Comparison of ENCODE assay signal across 12 mouse cellular contexts in genomic region chr12:55983565-55984351, GRCm38 (mm10).
DNase-seq lines count a peak whose midpoint lies in the region; ATAC-seq and TF ChIP-seq lines count a peak whose summit lies in the region.
"Had no signal": no experiment of that assay in that cellular context is flagged by ENCODE, and none has a peak within 500 bp of the region (broad histone marks: within the 10 kb centered on the region; RNA-seq: fewer than 3 reads in every experiment).

No protein-coding gene starts in this region.

- ATAC-seq in forebrain, embryonic 14.5 days = peak; percentile 92
- ATAC-seq in neural tube, embryonic 15.5 days (ENCODE audit: low FRiP score) = peak; percentile 65; the same call in 1 of the 2 replicates
- ATAC-seq: activated CD4-positive, CD25-positive, alpha-beta regulatory T cell, adult 4 months had no signal

- no peak overlapping the region for H3K4me3 ChIP-seq in layer of hippocampus, adult 2 months
- no peak overlapping the region for H3K4me3 ChIP-seq in forebrain, embryonic 14.5 days (ENCODE audit: low read depth, low read length)
- H3K4me3 ChIP-seq in neural tube, embryonic 15.5 days (replicated peaks) = no peak overlapping the region
- H3K4me3 ChIP-seq: limb, embryonic 15.5 days had no signal

- DNase-seq in layer of hippocampus, adult 2 months (ENCODE audit: low spot score in 2 of 2) = peak in 1 of 2 experiments; percentile 23
- no peak for DNase-seq in layer of hippocampus, adult 9-10 months (ENCODE audit: low spot score)
- peak; percentile 88 for DNase-seq in forebrain, embryonic 14.5 days (ENCODE audit: low spot score)
- DNase-seq in mesoderm, embryonic 11.5 days (ENCODE audit: low read depth, low spot score) = peak; percentile 39
- DNase-seq in cerebellum, adult 9-10 months = no peak
- DNase-seq in gastrocnemius, postnatal 14 days = no peak
- no peak for DNase-seq in spleen, postnatal 36 days (ENCODE audit: low spot score in 2 of 2)
- DNase-seq: kidney, adult 9 months; lung, embryonic 14.5 days had no signal

- peak overlapping the region; percentile 39 for H3K4me2 ChIP-seq in forebrain, embryonic 14.5 days (ENCODE audit: low read length)
- peak overlapping the region; percentile 32 for H3K4me2 ChIP-seq in neural tube, embryonic 15.5 days
- H3K4me2 ChIP-seq: limb, embryonic 15.5 days; lung, embryonic 14.5 days had no signal

- 0 out of 2 replicates have a peak, but pooled peaks cover 2% of the 10 kb centered on the region for H3K27me3 ChIP-seq in forebrain, embryonic 14.5 days (replicated peaks; ENCODE audit: control insufficient read depth, insufficient read depth, low read length)
- H3K27me3 ChIP-seq in neural tube, embryonic 15.5 days (replicated peaks) = no peaks in the 10 kb centered on the region
- H3K27me3 ChIP-seq: limb, embryonic 15.5 days had no signal

- no peak for TF ChIP-seq CTCF in layer of hippocampus, adult 2 months (conservative IDR thresholded peaks at IDR 0.05)

- no peak overlapping the region for H3K9ac ChIP-seq in forebrain, embryonic 14.5 days (ENCODE audit: low read length)
- no peak overlapping the region for H3K9ac ChIP-seq in neural tube, embryonic 15.5 days (replicated peaks)
- H3K9ac ChIP-seq: limb, embryonic 15.5 days; lung, embryonic 14.5 days had no signal

- no peaks in the 10 kb centered on the region for H3K9me3 ChIP-seq in forebrain, embryonic 14.5 days (replicated peaks; ENCODE audit: control insufficient read depth, low read length)
- H3K9me3 ChIP-seq in neural tube, embryonic 15.5 days (replicated peaks) = no peaks in the 10 kb centered on the region
- H3K9me3 ChIP-seq: limb, embryonic 15.5 days had no signal

- peaks cover 12% of the 10 kb centered on the region for H3K4me1 ChIP-seq in forebrain, embryonic 14.5 days (ENCODE audit: control insufficient read depth, insufficient read depth, low read length)
- peaks cover 11% of the 10 kb centered on the region; the same call in 1 of the 2 replicates for H3K4me1 ChIP-seq in neural tube, embryonic 15.5 days
- H3K4me1 ChIP-seq: limb, embryonic 15.5 days had no signal

- WGBS in forebrain, embryonic 14.5 days = 6% methylated on average over 11 of the region's 11 CpGs
- WGBS in neural tube, embryonic 15.5 days = 21% methylated on average over 11 of the region's 11 CpGs

- intact Hi-C loops in gastrocnemius, postnatal 14 days (cut with DNase I; ENCODE audit: low total_unique reads) = no loop called here

- H3K27ac ChIP-seq in layer of hippocampus, adult 2 months = 0 out of 2 replicates have a peak overlapping the region, but pooled peaks have one; percentile 3
- peak overlapping the region; percentile 48; the same call in 1 of the 2 replicates for H3K27ac ChIP-seq in forebrain, embryonic 14.5 days (ENCODE audit: low read depth, low read length)
- no peak overlapping the region for H3K27ac ChIP-seq in neural tube, embryonic 15.5 days (replicated peaks)
- H3K27ac ChIP-seq: limb, embryonic 15.5 days had no signal

- H3K36me3 ChIP-seq in forebrain, embryonic 14.5 days (ENCODE audit: control insufficient read depth, insufficient read depth, low read length) = no peaks in the 10 kb centered on the region
- H3K36me3 ChIP-seq in neural tube, embryonic 15.5 days = no peaks in the 10 kb centered on the region
- H3K36me3 ChIP-seq: limb, embryonic 15.5 days had no signal

Comparison
In these comparisons a context has a peak if more than half of its experiments do, and no peak if none do; other contexts are left out.
1. DNase-seq: peak in forebrain, embryonic 14.5 days (single experiment) and mesoderm, embryonic 11.5 days (single experiment); none in layer of hippocampus, adult 9-10 months (single experiment), cerebellum, adult 9-10 months (single experiment), gastrocnemius, postnatal 14 days (single experiment) and spleen, postnatal 36 days (0 of 2).